Comparison of ENCODE assay signal across 8 mouse cellular contexts in the genomic region with DNA sequence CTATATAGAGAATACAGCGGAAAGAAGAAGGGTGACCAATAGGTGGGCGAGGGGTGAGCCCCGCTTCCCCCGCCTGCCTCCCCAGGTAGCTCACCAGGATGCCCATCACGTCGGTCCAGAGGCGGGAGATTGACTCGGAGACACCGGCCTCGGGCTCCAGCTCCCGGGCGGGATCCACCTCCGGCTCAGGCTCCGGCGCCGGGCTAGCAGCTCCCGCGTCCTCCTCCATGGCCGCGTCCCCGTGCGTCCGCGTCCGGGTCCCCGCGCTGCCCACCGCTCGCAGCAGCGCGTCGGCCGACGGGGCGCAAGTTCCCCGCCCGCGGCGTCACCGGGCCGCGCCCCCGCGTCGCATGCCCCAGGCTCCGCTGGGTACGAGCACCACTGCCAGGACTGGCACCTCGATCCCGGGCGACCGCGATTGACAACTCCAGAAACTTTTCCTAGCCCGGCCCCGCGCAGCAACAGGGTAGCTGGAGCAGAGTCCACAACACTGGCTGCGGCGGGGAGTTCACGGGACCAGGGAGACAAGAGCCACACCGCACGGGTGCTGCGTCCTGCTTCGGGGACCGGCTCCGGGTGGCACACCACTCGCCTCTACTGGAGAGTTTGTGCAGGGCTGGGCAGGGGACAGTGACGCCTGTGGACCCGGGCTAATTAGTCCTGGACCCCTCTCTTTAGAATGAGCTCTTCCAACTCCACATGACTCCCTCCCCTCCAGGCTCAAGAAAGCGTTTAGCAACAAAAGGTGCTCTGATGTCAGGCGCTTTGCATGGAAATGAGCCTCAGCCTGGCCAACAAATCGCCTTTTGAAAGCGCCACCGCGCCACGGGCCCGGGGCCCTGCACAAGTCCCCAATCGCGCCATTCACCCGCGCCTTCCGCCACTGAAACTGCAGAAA. TPM values are rescaled to one million over a fixed set of nuclear protein-coding genes. Genes with fewer than 3 reads are reported as not detected.
DNase-seq lines count a peak whose midpoint lies in the region; ATAC-seq lines count a peak whose summit lies in the region.

Gene Sash1 (minus strand): TSS at position 441 of the 898 bp plus-strand sequence.

- peaks cover 17% of the 10 kb centered on the region; the same call in 1 of the 2 replicates for H3K4me1 ChIP-seq in forebrain, embryonic 13.5 days
- H3K4me1 ChIP-seq in heart, embryonic 16.5 days (ENCODE audit: control insufficient read depth, insufficient read depth, low read length), result peaks cover 16% of the 10 kb centered on the region
- peaks cover 31% of the 10 kb centered on the region for H3K4me1 ChIP-seq in liver, embryonic 13.5 days (replicated peaks)
- H3K4me1 ChIP-seq in stomach, embryonic 15.5 days, result no peaks in the 10 kb centered on the region

- WGBS in forebrain, embryonic 13.5 days, result under 1% methylated on average over 80 of the region's 80 CpGs
- under 1% methylated on average over 73 of the region's 80 CpGs for WGBS in heart, embryonic 16.5 days
- under 1% methylated on average over 80 of the region's 80 CpGs for WGBS in liver, embryonic 13.5 days (ENCODE audit: insufficient replicate concordance)
- WGBS in stomach, embryonic 15.5 days, result under 1% methylated on average over 80 of the region's 80 CpGs

- peak within 1 kb of the TSS; percentile 87 for H3K4me2 ChIP-seq in forebrain, embryonic 13.5 days
- H3K4me2 ChIP-seq in heart, embryonic 16.5 days (ENCODE audit: low read depth, low read length), result peak within 1 kb of the TSS; percentile 78
- H3K4me2 ChIP-seq in liver, embryonic 13.5 days, result peak within 1 kb of the TSS; percentile 74
- peak within 1 kb of the TSS; percentile 85 for H3K4me2 ChIP-seq in stomach, embryonic 15.5 days

- H3K4me3 ChIP-seq in forebrain, embryonic 13.5 days, result peak within 1 kb of the TSS; percentile 65
- H3K4me3 ChIP-seq in heart, embryonic 16.5 days (ENCODE audit: low read length), result peak within 1 kb of the TSS; percentile 63
- peak within 1 kb of the TSS; percentile 66 for H3K4me3 ChIP-seq in liver, embryonic 13.5 days (replicated peaks)
- peak within 1 kb of the TSS; percentile 71 for H3K4me3 ChIP-seq in stomach, embryonic 15.5 days (replicated peaks)

- peak; percentile 94 for ATAC-seq in forebrain, embryonic 13.5 days
- ATAC-seq in heart, embryonic 16.5 days (replicated peaks; ENCODE audit: extremely low read depth, insufficient read depth, low FRiP score), result peak; percentile 95
- peak; percentile 82 for ATAC-seq in liver, embryonic 13.5 days (ENCODE audit: low read depth)
- peak; percentile 92 for ATAC-seq in stomach, embryonic 15.5 days (ENCODE audit: insufficient read depth, low FRiP score, low read depth)

- H3K9ac ChIP-seq in forebrain, embryonic 13.5 days, result peak within 1 kb of the TSS; percentile 69
- peak within 1 kb of the TSS; percentile 89 for H3K9ac ChIP-seq in heart, embryonic 16.5 days (ENCODE audit: low read length)
- peak within 1 kb of the TSS; percentile 67 for H3K9ac ChIP-seq in liver, embryonic 13.5 days
- H3K9ac ChIP-seq in stomach, embryonic 15.5 days, result peak within 1 kb of the TSS; percentile 62

- peak; percentile 77 for DNase-seq in 3T3-L1 (ENCODE audit: low read depth, low spot score)
- peak; percentile 20 for DNase-seq in c-Kit-positive CD71-positive TER-119-negative erythroid progenitor cells, embryonic 14.5 days (ENCODE audit: low read depth)
- DNase-seq in kidney, postnatal 25 days, result peak; percentile 93 to 95
- peak; percentile 38 for DNase-seq in liver, embryonic 13.5 days
- DNase-seq in naive thymus-derived CD4-positive, alpha-beta T cell, adult 2 months (ENCODE audit: low read depth), result peak; percentile 3

- peak within 1 kb of the TSS; percentile 85 for H3K27ac ChIP-seq in forebrain, embryonic 13.5 days
- H3K27ac ChIP-seq in heart, embryonic 16.5 days (ENCODE audit: low read length), result peak within 1 kb of the TSS; percentile 98
- peak within 1 kb of the TSS; percentile 69 for H3K27ac ChIP-seq in liver, embryonic 13.5 days
- H3K27ac ChIP-seq in stomach, embryonic 15.5 days, result peak within 1 kb of the TSS; percentile 98

- peaks cover 14% of the 10 kb centered on the region; the same call in 1 of the 2 replicates for H3K27me3 ChIP-seq in forebrain, embryonic 13.5 days
- no peaks in the 10 kb centered on the region for H3K27me3 ChIP-seq in heart, embryonic 16.5 days (ENCODE audit: control insufficient read depth, insufficient read depth, low read length)
- H3K27me3 ChIP-seq in liver, embryonic 13.5 days, result peaks cover 40% of the 10 kb centered on the region
- H3K27me3 ChIP-seq in stomach, embryonic 15.5 days (replicated peaks), result no peaks in the 10 kb centered on the region

- no peaks in the 10 kb centered on the region for H3K36me3 ChIP-seq in forebrain, embryonic 13.5 days (ENCODE audit: poor library complexity, severe bottlenecking)
- H3K36me3 ChIP-seq in heart, embryonic 16.5 days (ENCODE audit: control insufficient read depth, insufficient read depth), result no peaks in the 10 kb centered on the region
- H3K36me3 ChIP-seq in liver, embryonic 13.5 days, result no peaks in the 10 kb centered on the region
- H3K36me3 ChIP-seq in stomach, embryonic 15.5 days, result no peaks in the 10 kb centered on the region

- no peaks in the 10 kb centered on the region for H3K9me3 ChIP-seq in forebrain, embryonic 13.5 days (replicated peaks)
- no peaks in the 10 kb centered on the region for H3K9me3 ChIP-seq in heart, embryonic 16.5 days (replicated peaks; ENCODE audit: control insufficient read depth, low read length)
- no peaks in the 10 kb centered on the region for H3K9me3 ChIP-seq in liver, embryonic 13.5 days (replicated peaks)
- no peaks in the 10 kb centered on the region for H3K9me3 ChIP-seq in stomach, embryonic 15.5 days

RNA-seq across cellular contexts. Expression of gene Sash1, which starts in this region (rescaled TPM):
- 2.5 and 3.3 TPM in 2 replicates for polyA plus RNA-seq in forebrain, embryonic 13.5 days (2015; fragmentation: Nextera tagmentation; extraction: Ambion mirVana)
- polyA plus RNA-seq in heart, embryonic 16.5 days (2015; fragmentation: Nextera tagmentation; extraction: Ambion mirVana), result 2.6 and 3.8 TPM in 2 replicates
- polyA plus RNA-seq in liver, embryonic 13.5 days (2015; fragmentation: Nextera tagmentation; extraction: Ambion mirVana), result 0.51 and 0.77 TPM in 2 replicates
- 5.4 and 5.5 TPM in 2 replicates for polyA plus RNA-seq in stomach, embryonic 15.5 days (2015; fragmentation: Nextera tagmentation; extraction: Ambion mirVana)

Comparison
In these comparisons a context has a peak if more than half of its experiments do, and no peak if none do; other contexts are left out.
1. Peak in every context shown above with its lines: DNase-seq, ATAC-seq, H3K4me3 ChIP-seq and H3K27ac ChIP-seq.
2. Peak in DNase-seq, ATAC-seq, H3K4me3 ChIP-seq, H3K27ac ChIP-seq, H3K9ac ChIP-seq and H3K4me2 ChIP-seq in liver, embryonic 13.5 days; RNA of the gene not detected or under 1 TPM.
3. DNase-seq: peak in every context shown above with its lines; median percentile 94 in kidney, postnatal 25 days; 77 in 3T3-L1; 38 in liver, embryonic 13.5 days; 20 in c-Kit-positive CD71-positive TER-119-negative erythroid progenitor cells, embryonic 14.5 days; 3 in naive thymus-derived CD4-positive, alpha-beta T cell, adult 2 months.